Mouse (Mus musculus) kidney, adult 2 months (tissue): ENCODE results near the gene Pelp1.
"Not testable (repeated sequence)": the region's sequence is repeated elsewhere in the genome, so short reads cannot be mapped to it uniquely, and the experiment has no call there.

Experiments
- CTCF ChIP-seq: fragments of 200-500 bp; conservative IDR thresholded peaks from 2 replicates; pipeline ENCODE4 v1.5.1; 2011; ENCODE audit warnings: low read depth, mild to moderate bottlenecking, control low read depth, low read length, moderate library complexity, mixed read lengths; ENCODE audit not compliant: insufficient read depth, insufficient read length
- POLR2A ChIP-seq: fragments of 200-500 bp; IDR thresholded peaks from one replicate; pipeline ENCODE4 v1.6.1; 2011; ENCODE audit warnings: low read depth, low read length, control low read depth

GRCm38 (mm10) chr11:70368626-70369025 is 41.2 kb downstream of the Pelp1 start:
- not testable (repeated sequence) for TF ChIP-seq POLR2A, CTCF
